Mouse (Mus musculus) megakaryocyte, embryonic 14.5 days (primary cell): ENCODE measurements around the gene Ensa. TPM values are rescaled to one million over a fixed set of nuclear protein-coding genes. Genes with fewer than 3 reads are reported as not detected.

Source experiments
- H3K27me3 ChIP-seq: replicated peaks from 2 replicates; pipeline ENCODE3; 2012; ENCODE audit warnings: inconsistent platforms
- H3K36me3 ChIP-seq: replicated peaks from 2 replicates; pipeline ENCODE3; 2012; ENCODE audit warnings: low read length, inconsistent platforms, mixed read lengths
- H3K4me1 ChIP-seq: 2 replicates; pipeline ENCODE4 v1.6.1; 2012; ENCODE audit warnings: inconsistent platforms
- H3K4me3 ChIP-seq: replicated peaks from 2 replicates; pipeline ENCODE3; 2012; ENCODE audit warnings: moderate library complexity, mild to moderate bottlenecking, inconsistent platforms
- H3K9me3 ChIP-seq: 2 replicates; pipeline ENCODE4 v1.6.1; 2012; ENCODE audit warnings: inconsistent platforms
- FLI1 ChIP-seq: IDR thresholded peaks from 2 replicates; pipeline ENCODE4 v1.6.1; 2012; ENCODE audit warnings: low read length, inconsistent platforms, mixed read lengths
- GATA1 ChIP-seq: IDR thresholded peaks from 3 replicates; pipeline ENCODE4 v1.6.1; 2012; ENCODE audit warnings: mixed read lengths, low read length, inconsistent platforms, borderline replicate concordance
- polyA plus RNA-seq: library from polyadenylated mRNA; stranded (reverse); fragments of >175 nt; gene quantifications from 2 replicates; pipeline ENCODE4 v1.2.3, GENCODE M21; 2012; ENCODE audit warnings: low replicate concordance; ENCODE audit not compliant: insufficient read depth

Ensa gene
- polyA plus RNA-seq, 1 experiment, result 21.1 TPM

DNA sequence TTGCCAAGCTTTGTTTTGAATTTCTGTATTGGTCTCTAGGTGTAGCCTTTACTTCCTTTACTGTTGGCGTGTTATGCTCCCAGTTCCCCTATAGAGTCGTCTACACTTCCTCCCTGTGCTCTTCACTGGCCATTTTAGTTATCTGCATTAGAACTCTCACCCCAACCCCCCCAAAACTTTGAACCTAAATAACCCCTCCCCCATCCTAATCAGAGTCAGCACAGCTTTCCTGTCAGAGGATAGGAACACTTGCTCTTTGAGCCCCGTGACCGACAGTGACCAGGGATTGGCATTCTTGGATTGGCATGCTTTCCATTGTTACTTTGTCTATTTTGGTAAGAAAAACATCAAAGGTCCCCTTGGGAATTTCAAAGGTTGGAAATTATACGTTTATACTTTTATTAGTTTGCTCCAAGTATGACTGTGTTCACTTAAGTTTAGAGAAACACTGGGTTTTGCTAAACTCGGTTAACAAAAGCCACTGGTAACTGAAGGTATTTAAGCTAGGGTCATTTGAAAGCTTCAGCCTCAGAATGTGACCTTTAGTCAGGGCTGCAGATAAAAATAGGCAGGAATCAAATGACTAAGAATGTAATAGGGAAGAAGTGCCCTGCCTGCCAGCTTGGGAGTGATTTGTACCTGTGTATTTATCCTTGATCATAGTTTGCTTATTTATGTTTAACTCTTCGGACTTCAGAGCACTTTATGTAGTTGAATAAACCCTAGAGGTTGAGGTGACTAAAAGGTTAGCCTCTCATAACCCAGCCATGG, 37.3 kb downstream of the Ensa start:
- H3K36me3 ChIP-seq, result peaks cover 74% of the 10 kb centered on the region
- peak overlapping the region; percentile 86 for H3K4me3 ChIP-seq

DNA sequence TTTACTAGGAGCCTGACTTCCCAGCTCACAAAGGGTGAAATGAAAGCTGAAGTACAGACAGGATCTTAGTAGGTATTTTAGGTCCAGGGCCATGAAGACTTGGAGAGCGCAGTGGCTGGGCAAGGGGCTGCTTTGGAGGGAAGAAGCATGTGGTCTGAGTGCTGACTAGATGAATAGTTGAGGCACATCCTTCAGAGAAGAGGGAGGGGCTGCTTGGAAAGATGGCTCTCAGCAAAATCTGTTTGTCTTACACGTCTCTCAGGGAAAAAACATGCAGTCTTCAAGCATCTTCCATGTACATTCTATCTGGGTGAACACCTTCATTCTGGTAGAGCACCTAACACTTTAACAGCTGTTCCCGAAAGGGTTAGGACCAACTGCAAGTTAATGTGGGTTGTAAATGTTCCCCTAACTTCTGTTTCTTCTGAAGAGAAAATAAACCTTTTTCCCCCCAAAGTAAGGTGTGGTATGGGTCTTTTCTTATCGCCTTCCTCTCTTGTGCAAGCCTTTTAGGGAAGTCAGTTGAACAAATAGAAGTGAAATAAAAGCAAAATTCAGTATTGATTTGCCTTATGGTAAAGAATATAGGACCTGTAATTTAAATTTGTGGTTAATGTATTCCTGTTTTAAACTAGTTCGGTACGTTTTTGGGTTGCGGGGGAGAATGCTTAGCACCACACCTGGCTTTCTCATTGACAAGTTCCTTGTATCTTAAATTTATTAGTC, 38.1 kb downstream of the Ensa start:
- peaks cover 66% of the 10 kb centered on the region for H3K4me1 ChIP-seq
- peak overlapping the region; percentile 86 for H3K4me3 ChIP-seq
- TF ChIP-seq FLI1, result no peak
- no peak for TF ChIP-seq GATA1
- H3K9me3 ChIP-seq, result no peaks in the 10 kb centered on the region
- no peaks in the 10 kb centered on the region for H3K27me3 ChIP-seq
- H3K36me3 ChIP-seq, result peaks cover 77% of the 10 kb centered on the region

More for the DNA sequence above, 37.3 kb downstream of the Ensa start:
- H3K4me1 ChIP-seq, result peaks cover 66% of the 10 kb centered on the region
- H3K27me3 ChIP-seq, result no peaks in the 10 kb centered on the region
- no peaks in the 10 kb centered on the region for H3K9me3 ChIP-seq
- TF ChIP-seq FLI1 (no peak), GATA1 (no peak)

DNA sequence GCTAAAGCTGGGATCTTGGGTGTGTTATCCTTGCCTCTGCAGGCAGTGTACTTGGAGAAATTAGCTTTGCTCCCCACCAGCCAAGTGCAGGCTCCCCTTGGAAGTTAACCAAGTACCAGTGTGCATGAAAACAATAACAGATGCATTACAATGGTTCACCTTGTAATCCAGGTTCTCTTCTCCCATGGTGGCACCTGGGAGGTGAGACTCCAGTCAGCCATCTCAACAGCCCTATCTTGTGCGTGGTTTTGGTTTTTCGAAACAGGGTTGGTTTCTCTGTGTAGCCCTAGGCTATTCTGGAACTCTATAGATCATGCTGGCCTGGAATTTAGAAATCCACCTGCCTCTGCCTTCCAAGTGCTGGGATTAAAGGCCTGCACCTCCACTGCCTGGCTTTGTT, 38.7 kb downstream of the Ensa start:
- Histone ChIP-seq H3K4me3 (peak overlapping the region; percentile 80), H3K36me3 (peaks cover 80% of the 10 kb centered on the region), H3K4me1 (peaks cover 68% of the 10 kb centered on the region), H3K9me3 (no peaks in the 10 kb centered on the region), H3K27me3 (no peaks in the 10 kb centered on the region)
- TF ChIP-seq GATA1 (no peak), FLI1 (no peak)

DNA sequence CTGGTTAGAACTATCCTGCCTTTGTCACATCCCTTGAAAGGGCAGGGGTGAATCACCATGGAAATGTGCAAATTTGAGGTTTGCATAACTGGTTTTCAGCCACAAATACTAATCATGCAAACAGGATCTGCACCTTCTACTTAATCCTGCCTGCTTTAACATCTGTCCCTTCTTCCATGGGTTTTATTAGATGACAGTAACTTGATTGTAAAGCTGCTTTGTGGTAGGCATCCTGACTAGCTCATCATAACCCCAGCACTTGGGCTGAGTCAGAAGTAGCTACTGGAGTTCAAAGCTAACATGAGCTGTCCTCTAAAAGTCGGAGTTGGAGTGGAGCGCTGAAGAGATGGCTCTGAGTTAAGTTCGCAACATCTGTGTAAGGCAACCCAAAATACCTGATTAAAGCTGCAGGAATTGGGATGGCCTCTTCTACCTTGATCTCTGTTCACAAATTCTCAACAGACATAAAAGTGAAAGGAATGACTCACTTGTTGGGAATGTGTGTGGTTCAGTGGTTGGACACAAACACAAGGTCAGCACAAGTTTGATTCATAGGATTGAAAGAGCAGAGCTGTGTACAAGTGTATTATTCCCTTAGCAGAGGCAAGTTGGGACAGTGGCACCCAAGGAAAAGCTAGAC, 39.3 kb downstream of the Ensa start:
- H3K4me3 ChIP-seq, result peak overlapping the region; percentile 59
- peaks cover 74% of the 10 kb centered on the region for H3K4me1 ChIP-seq

DNA sequence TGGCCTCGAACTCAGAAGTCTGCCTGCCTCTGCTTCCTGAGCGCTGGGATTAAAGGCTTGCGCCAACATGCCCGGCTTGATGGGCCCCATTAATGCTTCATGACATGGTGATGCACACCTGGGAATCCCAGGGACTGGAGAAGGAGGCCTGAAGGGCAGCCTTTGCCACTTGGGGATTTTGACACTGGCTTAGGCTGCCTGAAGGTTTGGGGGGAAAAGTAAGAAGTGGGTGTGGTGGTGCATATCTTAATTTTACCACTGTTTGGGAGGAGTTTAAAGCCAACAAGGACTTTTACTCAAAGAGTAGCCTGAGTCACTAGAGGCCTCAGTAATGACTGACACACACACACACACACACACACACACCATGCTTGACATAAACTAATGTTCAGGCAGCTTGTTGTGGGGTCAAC, 40.2 kb downstream of the Ensa start:
- Histone ChIP-seq H3K27me3 (no peaks in the 10 kb centered on the region), H3K36me3 (peaks cover 87% of the 10 kb centered on the region), H3K9me3 (no peaks in the 10 kb centered on the region), H3K4me1 (peaks cover 83% of the 10 kb centered on the region), H3K4me3 (peak overlapping the region; percentile 18)
- TF ChIP-seq FLI1 (no peak), GATA1 (no peak)

More for the DNA sequence above, 39.3 kb downstream of the Ensa start:
- H3K36me3 ChIP-seq, result peaks cover 85% of the 10 kb centered on the region
- no peaks in the 10 kb centered on the region for H3K27me3 ChIP-seq
- H3K9me3 ChIP-seq, result no peaks in the 10 kb centered on the region
- TF ChIP-seq GATA1 (no peak), FLI1 (no peak)

DNA sequence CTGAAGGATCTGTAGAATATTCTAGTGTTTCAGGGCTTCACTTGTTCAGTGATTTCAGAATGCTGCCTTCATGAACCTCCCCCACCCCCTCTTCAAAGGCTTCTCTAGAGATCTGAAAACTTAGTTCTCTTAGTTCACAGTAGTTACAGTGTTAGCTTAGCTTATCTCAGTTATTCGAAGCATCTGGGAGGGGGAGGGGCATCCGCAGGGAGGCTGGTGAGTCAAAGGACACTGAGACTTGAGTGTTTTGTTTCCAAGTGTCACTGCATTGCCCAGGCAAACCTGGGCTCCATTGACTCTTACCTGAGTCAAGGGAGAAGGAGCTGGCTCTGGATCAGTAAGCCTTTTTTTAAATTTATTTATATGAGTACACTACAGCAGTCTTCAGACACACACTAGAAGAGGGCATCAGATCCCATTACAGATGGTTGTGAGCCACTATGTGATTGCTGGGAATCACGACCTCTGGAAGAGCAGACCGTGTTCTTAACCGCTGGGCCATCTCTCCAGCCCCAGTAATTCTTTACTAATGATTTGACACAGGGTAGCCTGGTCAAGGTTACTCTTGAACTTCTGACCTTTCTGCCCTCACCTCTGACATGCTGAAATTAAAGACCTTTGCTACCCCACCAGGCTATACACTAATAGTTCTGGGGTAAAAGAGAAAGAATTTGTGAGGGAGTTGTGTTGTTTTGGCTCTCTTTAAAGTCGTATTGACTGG, 41.5 kb downstream of the Ensa start:
- H3K4me1 ChIP-seq, result peaks cover 92% of the 10 kb centered on the region
- H3K27me3 ChIP-seq, result no peaks in the 10 kb centered on the region
- H3K9me3 ChIP-seq, result no peaks in the 10 kb centered on the region
- no peak for TF ChIP-seq FLI1
- TF ChIP-seq GATA1, result no peak
- H3K4me3 ChIP-seq, result peak overlapping the region; percentile 38
- peaks cover 80% of the 10 kb centered on the region for H3K36me3 ChIP-seq

DNA sequence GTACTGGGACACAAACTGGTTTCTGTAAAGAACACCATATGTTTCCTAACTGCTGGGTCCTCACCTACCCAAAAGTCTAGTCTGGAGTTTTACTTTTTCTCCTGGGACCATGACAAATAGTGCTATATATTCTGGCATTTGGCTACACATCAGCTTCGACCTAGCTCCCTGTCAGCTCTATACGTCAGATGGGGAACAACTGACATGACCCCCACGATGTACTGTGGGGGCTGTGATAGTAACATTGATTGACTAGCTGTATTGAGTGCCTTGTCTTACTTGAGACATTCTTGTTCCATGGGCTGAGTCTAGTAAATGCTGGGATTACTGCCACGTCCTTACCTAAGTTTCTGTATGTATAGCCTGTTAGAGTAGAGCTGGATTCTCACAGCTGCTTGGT, 42.7 kb downstream of the Ensa start:
- Histone ChIP-seq H3K36me3 (peaks cover 81% of the 10 kb centered on the region), H3K27me3 (no peaks in the 10 kb centered on the region), H3K4me1 (peaks cover 96% of the 10 kb centered on the region), H3K9me3 (no peaks in the 10 kb centered on the region), H3K4me3 (peak overlapping the region; percentile 73)
- TF ChIP-seq FLI1 (no peak), GATA1 (no peak)

DNA sequence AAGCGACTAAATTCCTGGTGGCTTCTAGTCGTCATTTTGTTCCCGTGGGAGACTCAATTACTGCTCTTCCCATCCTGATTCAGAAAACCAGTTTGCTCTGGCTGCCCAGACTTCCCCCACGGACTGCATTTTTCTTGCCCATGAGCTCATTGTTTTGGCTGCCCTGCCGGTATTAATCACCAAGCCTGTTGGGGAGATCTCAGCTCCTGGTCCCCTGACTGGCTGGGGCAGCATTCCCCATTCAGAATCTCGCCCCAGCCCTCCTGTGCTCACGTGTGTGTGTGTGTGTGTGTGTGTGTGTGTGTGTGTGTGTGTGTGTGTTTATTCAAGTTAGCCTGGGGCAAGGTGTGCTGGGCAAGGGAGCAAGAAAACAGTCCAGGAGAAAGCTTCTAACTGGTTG, 43.2 kb downstream of the Ensa start:
- Histone ChIP-seq H3K4me3 (peak overlapping the region; percentile 73), H3K27me3 (no peaks in the 10 kb centered on the region), H3K4me1 (peaks cover 96% of the 10 kb centered on the region), H3K9me3 (no peaks in the 10 kb centered on the region), H3K36me3 (peaks cover 81% of the 10 kb centered on the region)
- TF ChIP-seq GATA1 (no peak), FLI1 (no peak)

DNA sequence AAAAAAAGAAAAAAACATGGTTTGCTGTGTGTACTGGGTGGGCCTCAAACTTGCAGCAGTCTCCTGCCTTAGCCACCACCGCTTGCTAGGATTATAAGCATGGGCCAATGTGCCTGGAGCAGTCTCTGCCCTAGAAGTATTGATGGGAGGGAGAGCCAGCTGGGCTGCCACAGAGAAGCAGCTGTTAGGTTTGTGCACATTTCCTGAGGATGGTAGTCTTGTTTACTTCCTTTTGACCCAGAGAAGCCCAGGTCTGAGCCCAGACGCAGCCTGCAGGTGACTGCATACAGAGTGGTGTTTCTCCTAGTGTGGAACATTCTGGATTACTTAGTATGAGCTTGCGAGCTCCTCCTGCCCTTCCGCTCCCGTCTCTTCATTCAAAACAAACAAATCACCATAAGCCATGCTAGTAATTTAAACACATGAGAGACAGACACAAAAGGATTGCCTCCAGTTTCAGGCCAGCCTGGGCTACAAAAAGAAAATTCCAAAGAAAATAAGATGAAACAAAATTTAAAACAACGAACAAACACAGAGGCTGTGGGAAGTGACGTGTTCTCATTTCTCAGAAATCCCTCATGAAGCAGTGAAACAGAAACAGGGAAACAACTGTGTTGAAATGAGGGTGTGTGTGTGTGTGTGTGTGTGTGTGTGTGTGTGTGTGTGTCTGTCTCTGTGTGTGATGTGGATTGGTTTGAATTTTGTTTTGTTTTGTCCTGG, 44.0 kb downstream of the Ensa start:
- H3K36me3 ChIP-seq, result peaks cover 77% of the 10 kb centered on the region
- no peaks in the 10 kb centered on the region for H3K27me3 ChIP-seq
- H3K9me3 ChIP-seq, result no peaks in the 10 kb centered on the region
- TF ChIP-seq GATA1 (no peak), FLI1 (no peak)
- H3K4me1 ChIP-seq, result peaks cover 96% of the 10 kb centered on the region
- H3K4me3 ChIP-seq, result peak overlapping the region; percentile 81
